Mouse (Mus musculus): ENCODE measurements around the gene Rnase13. TPM values are rescaled to one million over a fixed set of nuclear protein-coding genes. Genes with fewer than 3 reads are reported as not detected.
A peak's percentile ranks its signal among the peaks of the same experiment; 100 is the strongest.

Rnase13 gene
- total RNA-seq, 1 experiment from 2014 or later: not detected

DNA sequence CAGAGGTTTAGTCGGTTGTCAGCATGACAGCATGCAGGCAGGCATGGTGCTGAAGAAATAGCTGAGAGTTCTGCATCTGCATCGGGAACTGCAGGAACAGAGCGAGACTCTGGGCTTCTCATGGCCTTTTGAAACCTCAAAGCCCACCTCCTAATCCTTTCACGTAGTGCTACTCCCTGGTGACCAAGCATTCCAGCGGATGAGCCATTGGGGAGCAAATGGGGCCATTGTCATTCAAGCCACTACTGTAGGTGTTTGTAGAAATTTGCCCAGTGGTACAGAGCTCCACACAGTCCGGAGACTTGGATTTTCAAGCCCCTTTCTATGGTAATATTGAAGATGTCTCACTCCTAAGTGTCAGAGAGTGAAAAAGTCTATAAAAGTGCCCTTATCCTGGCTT lies 36.5 kb downstream of the Rnase13 start:
- ATAC-seq (replicated peaks; ENCODE audit: insufficient number of reproducible peaks, low FRiP score, low TSS enrichment, poor library complexity, severe bottlenecking): no peak

- ATAC-seq (replicated peaks; ENCODE audit: insufficient number of reproducible peaks, low FRiP score, low TSS enrichment, poor library complexity, severe bottlenecking): peak; percentile 97
Observed at GRCm38 (mm10) chr14:51884598-51885331, 37.8 kb downstream of the Rnase13 start, which contains the start of gene Mettl17. Gene Mettl17, plus strand, starts transcription at chr14:51884842.

DNA sequence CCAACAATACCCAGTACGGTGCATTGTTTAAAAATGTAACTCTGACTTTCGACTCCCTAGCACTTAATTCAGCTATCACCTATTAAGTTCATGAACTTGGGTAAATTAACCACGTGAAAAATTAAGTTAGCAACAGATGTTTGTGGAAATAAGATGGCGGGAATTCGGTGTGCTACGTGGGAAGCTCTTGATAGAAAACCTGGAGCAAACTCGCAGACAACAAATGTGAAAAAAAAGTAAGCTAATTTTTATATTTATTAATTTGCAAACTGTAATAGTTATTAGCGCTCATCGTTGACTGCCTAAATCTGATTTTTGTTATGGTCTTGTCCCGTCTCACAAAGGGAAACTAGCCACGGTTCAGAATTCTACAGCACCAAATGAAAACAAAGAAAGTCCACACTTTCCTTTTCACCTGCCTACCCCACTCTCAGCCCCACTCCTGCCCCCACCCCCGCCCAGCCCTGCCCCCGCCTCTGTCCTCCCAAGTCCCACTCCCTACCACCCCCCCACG lies 38.5 kb downstream of the Rnase13 start:
- no peak for ATAC-seq (replicated peaks; ENCODE audit: insufficient number of reproducible peaks, low FRiP score, low TSS enrichment, poor library complexity, severe bottlenecking)

DNA sequence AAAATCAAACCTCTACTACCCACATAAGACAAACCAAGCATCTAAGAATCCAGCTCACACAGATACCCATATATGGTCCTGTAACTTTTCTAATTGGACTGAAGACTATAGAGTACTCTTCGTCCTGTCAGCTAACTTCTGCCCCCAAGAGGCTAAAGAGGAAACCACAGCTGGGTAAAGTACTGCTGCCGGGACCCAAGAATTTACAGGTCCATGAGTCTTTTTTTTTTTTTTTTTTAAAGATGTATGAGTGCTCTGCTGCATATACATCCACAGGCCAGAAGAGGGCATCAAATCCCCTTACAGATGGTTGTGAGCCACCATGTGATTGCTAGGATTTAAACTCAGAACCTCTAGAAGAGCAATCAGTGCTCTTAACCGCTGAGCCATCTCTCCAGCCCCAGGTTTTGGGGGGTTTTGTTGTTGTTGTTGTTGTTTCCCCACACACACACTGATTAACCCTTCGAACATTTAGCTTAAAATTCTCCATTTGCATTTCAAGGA lies 39.0 kb downstream of the Rnase13 start:
- ATAC-seq (replicated peaks; ENCODE audit: insufficient number of reproducible peaks, low FRiP score, low TSS enrichment, poor library complexity, severe bottlenecking): 0 out of 2 replicates have a peak, but pooled peaks have one; percentile 45

DNA sequence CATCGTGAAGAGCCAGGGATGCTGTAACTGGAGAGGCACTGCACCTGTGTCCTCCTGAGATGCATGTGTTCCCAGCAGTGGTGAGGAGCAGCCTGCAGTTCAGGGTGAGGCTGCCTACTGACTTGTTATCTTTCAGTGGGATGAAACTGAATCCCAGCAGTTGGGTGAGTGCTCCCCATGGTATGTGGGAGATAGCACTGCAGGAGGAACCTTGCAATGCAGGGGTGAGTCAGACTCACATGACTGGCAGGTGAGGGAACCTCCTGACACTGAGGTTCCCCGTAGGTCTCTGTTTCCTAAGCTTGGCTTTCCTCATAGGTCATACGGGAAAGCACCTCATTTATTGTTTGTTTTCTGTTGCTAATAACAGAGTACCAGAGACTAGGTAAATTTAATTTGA lies 45.1 kb downstream of the Rnase13 start:
- no peak for ATAC-seq (replicated peaks; ENCODE audit: insufficient number of reproducible peaks, low FRiP score, low TSS enrichment, poor library complexity, severe bottlenecking)

- ATAC-seq (replicated peaks; ENCODE audit: insufficient number of reproducible peaks, low FRiP score, low TSS enrichment, poor library complexity, severe bottlenecking): no peak
Observed at GRCm38 (mm10) chr14:51871741-51872140, 50.8 kb downstream of the Rnase13 start.

Other genes with a start within 250 kb of the Rnase13 start
- not detected in 3 replicates for gene Gm17079, start 227.3 kb downstream of the Rnase13 start, total RNA-seq (2017)
- not detected in 3 replicates for gene Gm5800, start 205.6 kb downstream of the Rnase13 start, total RNA-seq (2017)
- not detected in 3 replicates for gene Ang4, start 149.2 kb downstream of the Rnase13 start, total RNA-seq (2017)
- not detected in 3 replicates for gene AY358078, start 122.7 kb downstream of the Rnase13 start, total RNA-seq (2017)
- gene Ear6, start 69.1 kb downstream of the Rnase13 start, total RNA-seq (2017): 2.9 TPM in 1 of 3 replicates, not detected in the others
- 16.1 to 24.4 TPM (median 21.4 TPM) in 3 replicates for gene Mettl17, start 37.9 kb downstream of the Rnase13 start, total RNA-seq (2017)
- not detected in 3 replicates for gene Slc39a2, start 29.9 kb downstream of the Rnase13 start, total RNA-seq (2017)
- 0.43 to 9.4 TPM (median 1.3 TPM) in 3 replicates for gene Ndrg2, start 8.6 kb downstream of the Rnase13 start, total RNA-seq (2017)
- 2.5 TPM in 1 of 3 replicates, not detected in the others for gene Tppp2, start 4.3 kb downstream of the Rnase13 start, total RNA-seq (2017)
- 2.5 to 9.0 TPM (median 3.2 TPM) in 3 replicates for gene Arhgef40, start 61.9 kb upstream of the Rnase13 start, total RNA-seq (2017)
- gene Tmem253, start 92.9 kb upstream of the Rnase13 start, total RNA-seq (2017): 0.97 TPM in 1 of 3 replicates, not detected in the others
- gene Zfp219, start 98.0 kb upstream of the Rnase13 start, total RNA-seq (2017): 7.1 to 11.0 TPM (median 8.5 TPM) in 3 replicates
- gene Olfr221, start 119.7 kb upstream of the Rnase13 start, total RNA-seq (2017): not detected in 3 replicates
- 287 to 397 TPM (median 370 TPM) in 3 replicates for gene Hnrnpc, start 181.3 kb upstream of the Rnase13 start, total RNA-seq (2017)
- 10.6 to 12.6 TPM (median 12.3 TPM) in 3 replicates for gene Rpgrip1, start 187.9 kb upstream of the Rnase13 start, total RNA-seq (2017)

Measured in monocyte, adult 5-6 weeks (primary cell).